Mouse (Mus musculus): Measurements from ENCODE around the gene Olfr56. TPM values are rescaled to one million over a fixed set of nuclear protein-coding genes. Genes with fewer than 3 reads are reported as not detected.
A peak's percentile ranks its signal among the peaks of the same experiment; 100 is the strongest.

The Olfr56 gene
- polyA plus RNA-seq, 1 experiment from 2014 or later: not detected

GRCm38 (mm10) chr11:49103047-49103693 is 124.5 kb downstream of the Olfr56 start:
- no peaks in the 10 kb centered on the region for H3K27me3 ChIP-seq
- ATAC-seq (ENCODE audit: low FRiP score, low read depth): peak; percentile 66; the same call in 1 of the 2 replicates
- no peaks in the 10 kb centered on the region for H3K9me3 ChIP-seq
- no peak overlapping the region for H3K9ac ChIP-seq
- 11% methylated on average over 8 of the region's 8 CpGs for WGBS
- no peaks in the 10 kb centered on the region for H3K4me1 ChIP-seq
- no peak overlapping the region for H3K27ac ChIP-seq
- no peak overlapping the region for H3K4me3 ChIP-seq
- 0 out of 2 replicates have a peak overlapping the region, but pooled peaks have one; percentile 5 for H3K4me2 ChIP-seq (replicated peaks)
- H3K36me3 ChIP-seq: no peaks in the 10 kb centered on the region

- Histone ChIP-seq H3K36me3 (no peaks in the 10 kb centered on the region), H3K9me3 (no peaks in the 10 kb centered on the region), H3K27me3 (no peaks in the 10 kb centered on the region), H3K27ac (no peak overlapping the region), H3K9ac (no peak overlapping the region), H3K4me2 (replicated peaks) (no peak overlapping the region), H3K4me1 (no peaks in the 10 kb centered on the region), H3K4me3 (no peak overlapping the region)
- no peak for ATAC-seq (ENCODE audit: low FRiP score, low read depth)
- 68% methylated on average over 1 of the region's 1 CpGs for WGBS
These were observed 127.1 kb downstream of the Olfr56 start for GRCm38 (mm10) chr11:49105752-49106151.

DNA sequence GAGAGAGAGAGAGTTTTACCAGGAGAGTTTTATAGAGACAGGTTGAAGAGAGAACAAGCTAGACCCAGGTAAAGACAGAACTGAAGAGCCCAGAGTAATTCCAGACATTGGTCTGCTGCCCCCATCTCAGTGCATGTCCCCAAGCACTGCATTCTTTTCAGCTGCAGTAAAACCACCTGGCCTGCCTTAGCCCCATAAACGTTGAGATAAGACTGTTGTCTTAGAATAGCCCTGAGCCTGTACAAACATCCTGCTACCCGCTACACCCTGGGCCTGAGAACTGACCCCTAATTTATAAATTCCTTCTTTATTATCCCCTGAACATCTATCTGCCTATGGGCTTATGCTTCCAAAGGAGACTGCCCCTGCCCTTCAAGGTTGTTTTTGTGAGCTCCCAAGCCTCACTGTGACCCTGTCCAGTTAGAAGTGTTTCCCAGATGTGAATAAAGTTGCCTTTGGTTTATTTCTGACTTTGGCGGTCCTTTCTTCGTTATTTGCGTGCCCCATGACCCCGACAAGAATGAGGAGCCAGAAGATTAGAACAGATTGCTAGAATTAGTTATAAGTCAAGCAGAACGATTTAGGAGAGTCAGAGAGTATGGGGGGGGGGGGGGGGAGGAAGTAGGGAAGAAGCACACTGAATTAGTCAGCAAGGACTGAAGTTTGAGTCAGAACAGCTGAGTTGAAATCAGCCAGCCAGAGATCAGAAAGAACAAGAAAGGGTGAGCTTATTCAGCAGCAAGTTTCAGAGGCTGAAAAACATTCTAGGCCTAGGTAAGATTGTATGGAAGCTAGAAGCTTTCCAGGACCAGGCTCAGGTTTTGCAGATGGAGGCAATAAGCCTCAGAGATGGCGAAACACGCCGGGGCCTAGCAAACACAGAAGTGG is 129.2 kb downstream of the Olfr56 start:
- H3K36me3 ChIP-seq: no peaks in the 10 kb centered on the region
- no peak overlapping the region for H3K4me3 ChIP-seq
- no peak overlapping the region for H3K9ac ChIP-seq
- WGBS: 58% methylated on average over 10 of the region's 10 CpGs
- H3K27me3 ChIP-seq: no peaks in the 10 kb centered on the region
- no peak overlapping the region for H3K4me2 ChIP-seq (replicated peaks)
- H3K27ac ChIP-seq: no peak overlapping the region
- H3K9me3 ChIP-seq: no peaks in the 10 kb centered on the region
- ATAC-seq (ENCODE audit: low FRiP score, low read depth): no peak
- H3K4me1 ChIP-seq: no peaks in the 10 kb centered on the region

- Histone ChIP-seq H3K27ac (no peak overlapping the region), H3K4me2 (replicated peaks) (no peak overlapping the region), H3K9ac (no peak overlapping the region), H3K4me1 (no peaks in the 10 kb centered on the region), H3K9me3 (no peaks in the 10 kb centered on the region), H3K4me3 (no peak overlapping the region), H3K36me3 (no peaks in the 10 kb centered on the region), H3K27me3 (no peaks in the 10 kb centered on the region)
- WGBS: 48% methylated on average over 1 of the region's 1 CpGs
- no peak for ATAC-seq (ENCODE audit: low FRiP score, low read depth)
These were observed 130.1 kb downstream of the Olfr56 start for GRCm38 (mm10) chr11:49108833-49109232.

GRCm38 (mm10) chr11:49111000-49111399 is 132.3 kb downstream of the Olfr56 start:
- H3K4me1 ChIP-seq: no peaks in the 10 kb centered on the region
- 59% methylated on average over 1 of the region's 1 CpGs for WGBS

DNA sequence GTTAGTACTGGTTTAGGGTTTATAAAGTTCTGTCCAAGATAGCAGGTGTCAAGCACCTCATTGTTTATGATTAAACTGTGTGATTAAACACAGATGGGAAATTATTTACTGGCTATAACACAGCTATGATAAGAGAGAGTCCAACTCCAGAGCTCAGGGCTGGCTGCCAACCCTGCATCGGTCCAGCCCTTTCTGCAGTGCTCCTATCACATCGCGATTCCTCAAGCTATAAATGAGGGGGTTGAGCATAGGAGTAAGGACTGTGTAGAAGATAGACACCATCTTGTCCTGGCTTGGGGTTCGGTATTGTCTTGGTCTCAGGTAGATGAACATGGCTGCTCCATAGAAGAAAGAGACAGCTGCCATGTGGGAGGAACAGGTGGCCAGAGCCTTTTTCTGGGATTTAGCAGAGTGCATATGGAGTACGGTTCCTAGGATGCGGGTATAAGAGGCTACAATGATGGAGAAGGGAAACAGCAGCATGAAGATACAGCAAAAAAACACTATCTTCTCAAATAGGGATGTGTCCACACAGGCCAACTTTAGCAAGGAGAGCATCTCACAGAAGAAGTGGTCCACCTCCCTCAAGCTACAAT is 134.0 kb downstream of the Olfr56 start:
- H3K4me2 ChIP-seq (replicated peaks): no peak overlapping the region
- no peak overlapping the region for H3K4me3 ChIP-seq
- H3K9me3 ChIP-seq: no peaks in the 10 kb centered on the region
- H3K4me1 ChIP-seq: no peaks in the 10 kb centered on the region
- H3K9ac ChIP-seq: no peak overlapping the region
- no peak overlapping the region for H3K27ac ChIP-seq
- no peaks in the 10 kb centered on the region for H3K36me3 ChIP-seq
- H3K27me3 ChIP-seq: no peaks in the 10 kb centered on the region
- WGBS: 84% methylated on average over 6 of the region's 6 CpGs
- no peak for ATAC-seq (ENCODE audit: low FRiP score, low read depth)

More at GRCm38 (mm10) chr11:49111000-49111399, 132.3 kb downstream of the Olfr56 start:
- Histone ChIP-seq H3K36me3 (no peaks in the 10 kb centered on the region), H3K4me3 (no peak overlapping the region), H3K4me2 (replicated peaks) (no peak overlapping the region), H3K27ac (no peak overlapping the region), H3K9ac (no peak overlapping the region), H3K27me3 (no peaks in the 10 kb centered on the region), H3K9me3 (no peaks in the 10 kb centered on the region)
- ATAC-seq (ENCODE audit: low FRiP score, low read depth): no peak

DNA sequence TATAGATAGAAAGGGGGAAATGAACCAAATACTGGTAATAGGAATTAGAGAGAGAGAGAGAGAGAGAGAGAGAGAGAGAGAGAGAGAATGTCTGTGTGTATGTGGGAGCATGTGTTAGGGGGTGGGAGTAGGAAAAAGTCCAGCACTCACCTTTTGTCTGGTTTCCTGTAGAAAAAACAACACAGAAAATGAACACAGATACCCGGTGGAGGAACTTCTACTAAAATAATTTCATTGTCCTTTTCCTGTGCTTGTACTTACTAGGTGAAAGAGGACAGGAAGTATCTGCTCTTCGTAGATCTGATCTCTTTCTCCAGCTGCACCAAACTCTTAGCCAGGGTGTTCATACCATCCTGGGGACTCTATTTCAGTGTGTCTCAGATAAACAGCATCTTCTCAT is 135.5 kb downstream of the Olfr56 start:
- Histone ChIP-seq H3K27ac (no peak overlapping the region), H3K9ac (no peak overlapping the region), H3K27me3 (no peaks in the 10 kb centered on the region), H3K4me1 (no peaks in the 10 kb centered on the region), H3K36me3 (no peaks in the 10 kb centered on the region), H3K4me3 (no peak overlapping the region), H3K9me3 (no peaks in the 10 kb centered on the region), H3K4me2 (replicated peaks) (no peak overlapping the region)
- no peak for ATAC-seq (ENCODE audit: low FRiP score, low read depth)
- 78% methylated on average over 2 of the region's 2 CpGs for WGBS

DNA sequence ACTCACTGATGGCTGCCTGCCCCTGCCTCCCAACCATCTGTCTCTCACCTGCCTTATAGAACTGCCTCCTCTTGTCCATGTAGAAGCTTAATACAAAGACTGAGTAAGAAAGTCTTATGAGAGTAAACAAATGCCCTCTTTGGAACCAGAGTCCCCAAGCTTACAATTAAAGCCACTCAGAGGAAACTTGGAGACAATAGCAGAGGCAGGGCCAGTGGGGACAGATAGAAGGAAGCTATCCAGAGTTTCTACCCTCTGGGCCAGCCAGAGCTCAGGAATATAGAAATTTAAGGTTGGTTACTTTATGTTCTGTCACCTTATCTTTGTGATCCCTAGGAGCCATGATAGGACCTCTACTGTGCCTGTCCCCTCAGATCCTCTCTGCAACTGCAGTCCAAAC is 136.1 kb downstream of the Olfr56 start, which contains the start of gene Olfr1396:
Gene Olfr1396 (minus strand): TSS at position 101 of the 400 bp plus-strand sequence.
- Histone ChIP-seq H3K4me3 (no peak within 1 kb of the TSS), H3K27ac (no peak within 1 kb of the TSS), H3K9ac (no peak within 1 kb of the TSS), H3K9me3 (no peaks in the 10 kb centered on the region), H3K27me3 (no peaks in the 10 kb centered on the region), H3K4me2 (replicated peaks) (no peak within 1 kb of the TSS), H3K36me3 (no peaks in the 10 kb centered on the region), H3K4me1 (no peaks in the 10 kb centered on the region)
- ATAC-seq (ENCODE audit: low FRiP score, low read depth): no peak

- no peaks in the 10 kb centered on the region for H3K36me3 ChIP-seq
- H3K9me3 ChIP-seq: no peaks in the 10 kb centered on the region
- WGBS: 80% methylated on average over 3 of the region's 3 CpGs
- no peaks in the 10 kb centered on the region for H3K4me1 ChIP-seq
- H3K4me3 ChIP-seq: no peak overlapping the region
- no peak for ATAC-seq (ENCODE audit: low FRiP score, low read depth)
- H3K9ac ChIP-seq: no peak overlapping the region
- no peaks in the 10 kb centered on the region for H3K27me3 ChIP-seq
- no peak overlapping the region for H3K4me2 ChIP-seq (replicated peaks)
- H3K27ac ChIP-seq: no peak overlapping the region
These were observed 140.9 kb downstream of the Olfr56 start for GRCm38 (mm10) chr11:49119635-49120034.

DNA sequence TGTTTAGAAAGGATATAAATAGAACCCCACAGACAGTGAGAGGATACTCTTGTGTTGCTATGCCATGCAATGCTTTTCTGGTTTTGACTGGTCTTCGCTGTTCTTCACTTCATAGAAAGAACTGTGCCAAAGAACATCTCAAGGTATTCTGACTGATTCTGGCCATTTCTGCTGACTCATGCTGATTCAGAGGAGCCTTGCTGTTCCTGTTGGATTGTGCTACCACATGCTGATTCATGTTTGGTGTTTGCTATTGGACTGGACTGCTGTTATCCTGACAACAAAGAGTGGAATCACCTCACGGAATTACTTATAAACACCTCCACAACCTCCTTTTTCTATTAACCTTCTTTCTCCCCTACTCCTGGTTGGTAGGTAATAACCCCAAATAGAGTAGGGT is 145.5 kb downstream of the Olfr56 start:
- no peak overlapping the region for H3K4me2 ChIP-seq (replicated peaks)
- ATAC-seq (ENCODE audit: low FRiP score, low read depth): no peak
- 80% methylated on average over 2 of the region's 2 CpGs for WGBS

GRCm38 (mm10) chr11:49141974-49142373 is 163.3 kb downstream of the Olfr56 start, which contains the start of gene Olfr1395:
TSS of gene Olfr1395 (plus strand) at chr11:49142274.
- no peaks in the 10 kb centered on the region for H3K36me3 ChIP-seq
- H3K27me3 ChIP-seq: no peaks in the 10 kb centered on the region
- no peaks in the 10 kb centered on the region for H3K4me1 ChIP-seq
- ATAC-seq (ENCODE audit: low FRiP score, low read depth): no peak
- no peak within 1 kb of the TSS for H3K4me2 ChIP-seq (replicated peaks)
- 90% methylated on average over 6 of the region's 6 CpGs for WGBS
- H3K9ac ChIP-seq: no peak within 1 kb of the TSS
- no peak within 1 kb of the TSS for H3K4me3 ChIP-seq
- H3K27ac ChIP-seq: no peak within 1 kb of the TSS
- H3K9me3 ChIP-seq: no peaks in the 10 kb centered on the region

More for the DNA sequence above, 145.5 kb downstream of the Olfr56 start:
- Histone ChIP-seq H3K27ac (no peak overlapping the region), H3K4me1 (no peaks in the 10 kb centered on the region), H3K9ac (no peak overlapping the region), H3K4me3 (no peak overlapping the region), H3K27me3 (no peaks in the 10 kb centered on the region), H3K36me3 (no peaks in the 10 kb centered on the region), H3K9me3 (no peaks in the 10 kb centered on the region)

DNA sequence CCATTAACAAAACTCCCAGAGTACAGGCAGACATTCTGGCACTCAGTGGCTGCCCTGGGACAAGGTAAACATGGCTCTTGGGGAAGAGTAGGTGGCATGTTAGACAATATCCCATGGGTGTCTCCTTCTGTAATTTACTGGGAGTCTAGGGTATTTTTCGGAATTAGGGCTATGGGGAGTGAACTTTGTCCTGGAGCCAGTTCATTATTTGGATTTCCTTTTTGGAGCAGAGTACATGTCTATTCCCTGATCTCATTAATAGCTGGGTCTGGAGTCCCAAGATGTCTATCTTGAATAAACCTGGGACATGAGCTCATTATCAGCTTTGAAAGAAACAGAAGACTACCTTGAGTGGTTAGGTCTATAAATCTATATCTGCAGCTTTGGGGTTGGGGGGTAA is 175.4 kb downstream of the Olfr56 start, which contains the start of gene Olfr1394:
Gene Olfr1394 (plus strand): TSS at position 301 of the 400 bp plus-strand sequence.
- no peak within 1 kb of the TSS for H3K4me3 ChIP-seq
- no peak within 1 kb of the TSS for H3K9ac ChIP-seq
- no peaks in the 10 kb centered on the region for H3K36me3 ChIP-seq
- H3K4me1 ChIP-seq: no peaks in the 10 kb centered on the region
- 76% methylated on average over 1 of the region's 1 CpGs for WGBS
- no peak for ATAC-seq (ENCODE audit: low FRiP score, low read depth)
- H3K4me2 ChIP-seq (replicated peaks): no peak within 1 kb of the TSS
- no peak within 1 kb of the TSS for H3K27ac ChIP-seq
- H3K9me3 ChIP-seq: no peaks in the 10 kb centered on the region
- H3K27me3 ChIP-seq: no peaks in the 10 kb centered on the region

Measured in limb, embryonic 13.5 days (tissue).